Mouse (Mus musculus) adrenal gland (tissue): ENCODE data around the gene Slc44a4.
"Not testable (repeated sequence)": the region's sequence is repeated elsewhere in the genome, so short reads cannot be mapped to it uniquely, and the experiment has no call there.

Experiments used
- intact Hi-C: fragments of 180-260 bp; cut with DNase I; formaldehyde crosslinking; loops from one replicate; pipeline ENCODE4 v1.15.1; 2025

Slc44a4 gene

GRCm38 (mm10) chr17:34898160-34898586 lies 16.1 kb upstream of the Slc44a4 start, which contains the start of the genes C2 and Ehmt2:
TSS of gene C2 (minus strand) at chr17:34898265.
TSS of gene Ehmt2 (plus strand) at chr17:34898469.
- intact Hi-C loops, result loop anchor here (5.0 kb wide), 1 partner anchor 41 kb away; no protein-coding TSS in a partner anchor

- intact Hi-C loops, result loop anchor here (5.0 kb wide), 1 partner anchor 41 kb away; no protein-coding TSS in a partner anchor
Observed at GRCm38 (mm10) chr17:34898706-34899052, 15.6 kb upstream of the Slc44a4 start.

- intact Hi-C loops, result loop anchor here (5.0 kb wide), 1 partner anchor 42 kb away; no protein-coding TSS in a partner anchor
Observed at GRCm38 (mm10) chr17:34899053-34899889, 15.0 kb upstream of the Slc44a4 start.

GRCm38 (mm10) chr17:34899890-34900243 lies 14.4 kb upstream of the Slc44a4 start:
- intact Hi-C loops, result loop anchor here (5.0 kb wide), 1 partner anchor 43 kb away; no protein-coding TSS in a partner anchor

- intact Hi-C loops, result not testable (repeated sequence)
Observed at GRCm38 (mm10) chr17:34900826-34901225, 13.4 kb upstream of the Slc44a4 start.

- intact Hi-C loops, result not testable (repeated sequence)
Observed at GRCm38 (mm10) chr17:34901948-34902347, 12.3 kb upstream of the Slc44a4 start.

GRCm38 (mm10) chr17:34902895-34903294 lies 11.4 kb upstream of the Slc44a4 start:
- intact Hi-C loops, result no loop called here

GRCm38 (mm10) chr17:34910982-34911381 lies 3.3 kb upstream of the Slc44a4 start:
- intact Hi-C loops, result loop anchor here (5.0 kb wide), 1 partner anchor 54 kb away; no protein-coding TSS in a partner anchor

GRCm38 (mm10) chr17:34911945-34912351 lies 2.3 kb upstream of the Slc44a4 start:
- intact Hi-C loops, result loop anchor here (5.0 kb wide), 1 partner anchor 55 kb away; no protein-coding TSS in a partner anchor

- intact Hi-C loops, result no loop called here
Observed at GRCm38 (mm10) chr17:34915410-34915831, 1.2 kb downstream of the Slc44a4 start.

- intact Hi-C loops, result no loop called here
Observed at GRCm38 (mm10) chr17:34916316-34916715, 2.0 kb downstream of the Slc44a4 start.

GRCm38 (mm10) chr17:34917188-34917587 lies 2.9 kb downstream of the Slc44a4 start:
- intact Hi-C loops, result no loop called here

GRCm38 (mm10) chr17:34922939-34923338 lies 8.7 kb downstream of the Slc44a4 start:
- intact Hi-C loops, result no loop called here

- intact Hi-C loops, result no loop called here
Observed at GRCm38 (mm10) chr17:34924258-34924657, 10.0 kb downstream of the Slc44a4 start.

GRCm38 (mm10) chr17:34927306-34928019 lies 13.2 kb downstream of the Slc44a4 start:
- intact Hi-C loops, result no loop called here

GRCm38 (mm10) chr17:34928841-34929240 lies 14.6 kb downstream of the Slc44a4 start:
- intact Hi-C loops, result no loop called here

- intact Hi-C loops, result no loop called here
Observed at GRCm38 (mm10) chr17:34931061-34931734, 16.9 kb downstream of the Slc44a4 start, which contains the start of gene Neu1. TSS of gene Neu1 (plus strand) at chr17:34931253.

- intact Hi-C loops, result no loop called here
Observed at GRCm38 (mm10) chr17:34931735-34932098, 17.5 kb downstream of the Slc44a4 start.

- intact Hi-C loops, result no loop called here
Observed at GRCm38 (mm10) chr17:34932287-34932686, 18.0 kb downstream of the Slc44a4 start.

GRCm38 (mm10) chr17:34934031-34934430 lies 19.8 kb downstream of the Slc44a4 start:
- intact Hi-C loops, result no loop called here

- intact Hi-C loops, result no loop called here
Observed at GRCm38 (mm10) chr17:34934830-34935229, 20.6 kb downstream of the Slc44a4 start.
